Comparison of ENCODE assay signal across 9 mouse cellular contexts in the genomic region with DNA sequence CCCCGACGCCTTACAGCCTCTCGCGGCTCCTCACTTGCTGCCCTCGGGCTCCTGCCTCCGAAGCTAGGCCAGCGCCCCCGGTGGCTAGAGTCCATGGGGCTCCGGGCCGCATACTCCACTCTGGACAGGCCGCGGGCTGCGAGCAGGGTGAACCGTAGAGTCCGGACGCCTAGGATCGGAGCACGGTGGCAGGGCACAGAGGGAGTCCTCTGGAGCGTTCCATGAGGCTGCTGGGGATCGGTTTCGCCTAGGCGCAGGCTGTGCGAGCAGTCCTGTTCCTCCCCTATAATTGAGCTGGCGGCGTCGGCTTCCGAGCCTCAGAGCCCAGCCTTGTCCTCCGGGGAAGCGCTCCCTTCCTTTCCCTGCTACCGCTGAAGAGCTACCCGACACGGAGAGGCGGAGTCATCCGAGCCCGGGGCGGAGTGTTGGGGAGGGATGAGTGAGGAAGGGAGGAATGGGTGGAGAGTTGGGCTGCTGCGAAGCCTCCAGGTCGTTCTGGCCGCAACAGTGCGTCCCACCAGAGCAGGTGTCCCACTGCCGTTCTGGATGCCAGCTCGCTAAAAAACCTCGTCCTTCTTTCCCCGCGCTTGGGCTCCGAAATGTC. TPM values are rescaled to one million over a fixed set of nuclear protein-coding genes. Genes with fewer than 3 reads are reported as not detected.
DNase-seq lines count a peak whose midpoint lies in the region; ATAC-seq and TF ChIP-seq lines count a peak whose summit lies in the region.
"Had no signal": no experiment of that assay in that cellular context is flagged by ENCODE, and none has a peak within 500 bp of the region (broad histone marks: within the 10 kb centered on the region; RNA-seq: fewer than 3 reads in every experiment).

A gene (minus strand): TSS at position 307 of the 604 bp plus-strand sequence.

- peak within 1 kb of the TSS; percentile 7; the same call in 1 of the 2 replicates for H3K9ac ChIP-seq in heart, embryonic 12.5 days
- H3K9ac ChIP-seq in kidney, embryonic 15.5 days = no peak within 1 kb of the TSS
- H3K9ac ChIP-seq in limb, embryonic 15.5 days = no peak within 1 kb of the TSS

- no peaks in the 10 kb centered on the region for H3K36me3 ChIP-seq in heart, embryonic 12.5 days
- no peaks in the 10 kb centered on the region for H3K36me3 ChIP-seq in kidney, embryonic 15.5 days
- H3K36me3 ChIP-seq in limb, embryonic 15.5 days = no peaks in the 10 kb centered on the region

- ATAC-seq in heart, embryonic 12.5 days (ENCODE audit: insufficient number of reproducible peaks, low FRiP score) = 0 out of 2 replicates have a peak, but pooled peaks have one; percentile 34
- ATAC-seq in kidney, embryonic 15.5 days (replicated peaks; ENCODE audit: low FRiP score) = peak; percentile 78
- peak; percentile 45 for ATAC-seq in limb, embryonic 15.5 days (ENCODE audit: insufficient number of reproducible peaks, low FRiP score, low TSS enrichment, low read depth)

- peaks cover 27% of the 10 kb centered on the region for H3K4me1 ChIP-seq in heart, embryonic 12.5 days (replicated peaks)
- H3K4me1 ChIP-seq in kidney, embryonic 15.5 days = peaks cover 24% of the 10 kb centered on the region
- peaks cover 23% of the 10 kb centered on the region for H3K4me1 ChIP-seq in limb, embryonic 15.5 days
- peaks cover 24% of the 10 kb centered on the region for H3K4me1 ChIP-seq in olfactory bulb, adult 2 months (ENCODE audit: control insufficient read depth, insufficient read depth, low read length)

- H3K4me3 ChIP-seq in heart, embryonic 12.5 days = peak within 1 kb of the TSS; percentile 50
- H3K4me3 ChIP-seq in kidney, embryonic 15.5 days (replicated peaks) = peak within 1 kb of the TSS; percentile 48
- peak within 1 kb of the TSS; percentile 42 for H3K4me3 ChIP-seq in limb, embryonic 15.5 days
- H3K4me3 ChIP-seq in olfactory bulb, adult 2 months (ENCODE audit: insufficient read depth, low read depth, low read length) = peak within 1 kb of the TSS; percentile 77

- no peak for DNase-seq in heart, postnatal 36 days
- peak; percentile 90 for DNase-seq in cerebellum, adult 9-10 months
- DNase-seq in frontal cortex, postnatal 25 days (ENCODE audit: low spot score in 2 of 2) = peak; percentile 37 to 64
- no peak for DNase-seq in spleen, adult 18-20 months

- peak; percentile 7; the same call in 1 of the 2 replicates for TF ChIP-seq CTCF in olfactory bulb, adult 2 months (IDR thresholded peaks at IDR 0.05; ENCODE audit: insufficient read depth, low read depth, low read length)

- H3K27me3 ChIP-seq in heart, embryonic 12.5 days (replicated peaks) = peaks cover 85% of the 10 kb centered on the region
- peaks cover 84% of the 10 kb centered on the region for H3K27me3 ChIP-seq in kidney, embryonic 15.5 days
- H3K27me3 ChIP-seq in limb, embryonic 15.5 days = peaks cover 78% of the 10 kb centered on the region

- H3K27ac ChIP-seq in heart, embryonic 12.5 days (ENCODE audit: poor library complexity, severe bottlenecking) = no peak within 1 kb of the TSS
- no peak within 1 kb of the TSS for H3K27ac ChIP-seq in kidney, embryonic 15.5 days
- H3K27ac ChIP-seq in limb, embryonic 15.5 days = no peak within 1 kb of the TSS
- peak within 1 kb of the TSS; percentile 90 for H3K27ac ChIP-seq in olfactory bulb, adult 2 months (ENCODE audit: insufficient read depth, low read depth, low read length)

- no peaks in the 10 kb centered on the region for H3K9me3 ChIP-seq in heart, embryonic 12.5 days (replicated peaks)
- H3K9me3 ChIP-seq in kidney, embryonic 15.5 days (replicated peaks) = no peaks in the 10 kb centered on the region
- H3K9me3 ChIP-seq in limb, embryonic 15.5 days = no peaks in the 10 kb centered on the region

- peak within 1 kb of the TSS; percentile 93 for H3K4me2 ChIP-seq in heart, embryonic 12.5 days
- peak within 1 kb of the TSS; percentile 88 for H3K4me2 ChIP-seq in kidney, embryonic 15.5 days
- H3K4me2 ChIP-seq in limb, embryonic 15.5 days = peak within 1 kb of the TSS; percentile 84

- TF ChIP-seq POLR2A in olfactory bulb, adult 2 months (IDR thresholded peaks at IDR 0.05; ENCODE audit: insufficient read depth, low read depth, low read length) = peak; percentile 51

- intact Hi-C loops in heart, postnatal 36 days (cut with DNase I) = no loop called here

- WGBS in heart, embryonic 12.5 days = under 1% methylated on average over 46 of the region's 46 CpGs
- whole genome bisulfite sequencing in kidney, embryonic 15.5 days = under 1% methylated on average over 46 of the region's 46 CpGs
- under 1% methylated on average over 45 of the region's 46 CpGs for WGBS in limb, embryonic 15.5 days
- WGBS in olfactory bulb, adult 2 months = under 1% methylated on average over 46 of the region's 46 CpGs

RNA-seq across cellular contexts. Expression of the gene that starts here (rescaled TPM):
- polyA plus RNA-seq in heart, embryonic 12.5 days (2016; fragmentation: Nextera tagmentation; extraction: Ambion mirVana) = 0.11 and 0.13 TPM in 2 replicates
- total RNA-seq in heart, postnatal 36 days (2021) = not detected
- 0.08 TPM in 1 of 2 replicates, not detected in the other for polyA plus RNA-seq in kidney, embryonic 15.5 days (2015; fragmentation: Nextera tagmentation; extraction: Ambion mirVana)
- polyA plus RNA-seq in limb, embryonic 15.5 days (2015; fragmentation: Nextera tagmentation; extraction: Ambion mirVana) = not detected in 2 replicates
- not detected in 2 replicates for polyA plus RNA-seq in olfactory bulb, adult 2 months (2012; ENCODE audit: insufficient read depth, insufficient read length, low replicate concordance, missing spikeins)
- total RNA-seq: liver, adult 2 months had no signal

Comparison
In these comparisons a context has a peak if more than half of its experiments do, and no peak if none do; other contexts are left out.
1. Peak in ATAC-seq, H3K4me3 ChIP-seq, H3K9ac ChIP-seq and H3K4me2 ChIP-seq in heart, embryonic 12.5 days; RNA of the gene not detected or under 1 TPM.
2. Peak in ATAC-seq, H3K4me3 ChIP-seq and H3K4me2 ChIP-seq in kidney, embryonic 15.5 days; RNA of the gene not detected or under 1 TPM.
3. Peak in ATAC-seq, H3K4me3 ChIP-seq and H3K4me2 ChIP-seq in limb, embryonic 15.5 days; RNA of the gene not detected or under 1 TPM.
4. DNase-seq: peak in cerebellum, adult 9-10 months (single experiment) and frontal cortex, postnatal 25 days (2 of 2); none in heart, postnatal 36 days (0 of 2) and spleen, adult 18-20 months (0 of 2).
5. Peak in every context shown above with its lines, with median percentiles within 50 percentile points of each other: ATAC-seq, H3K4me2 ChIP-seq and H3K4me3 ChIP-seq.